Mouse (Mus musculus) ovary, postnatal 14 days (tissue): ENCODE measurements at regions not wholly inside any gene's neighbourhood (a gene's known extent, or its start where the extent isn't known, plus 50 kb on each side); places are given as distances from the start of the nearest gene placed in this dataset.
"Not testable (repeated sequence)": the region's sequence is repeated elsewhere in the genome, so short reads cannot be mapped to it uniquely, and the experiment has no call there.

Experiments used
- DNase-seq: peaks from one replicate; pipeline ENCODE4 v3.0.0; 2022; ENCODE audit warnings: low spot score

DNA sequence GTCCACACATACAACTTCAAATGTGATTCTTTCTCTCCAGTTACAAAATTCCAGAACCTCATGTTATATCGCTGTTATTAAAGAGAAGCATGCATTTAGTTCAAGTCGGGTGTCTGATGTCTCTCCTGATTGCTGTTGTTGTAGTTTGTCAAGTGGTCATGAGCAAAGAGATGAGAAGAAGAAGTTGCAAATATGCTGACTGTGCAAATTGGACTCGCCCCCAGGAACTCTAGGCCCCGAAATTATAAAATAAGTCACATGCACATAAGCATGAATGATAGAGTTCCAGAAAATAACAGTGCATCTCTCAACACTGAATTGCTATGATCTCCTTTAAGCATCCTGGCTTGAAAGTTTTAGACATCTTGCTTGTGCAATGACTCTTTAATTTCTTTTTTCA, 53.3 kb downstream of the Kif2b start:
- no peak for DNase-seq

DNA sequence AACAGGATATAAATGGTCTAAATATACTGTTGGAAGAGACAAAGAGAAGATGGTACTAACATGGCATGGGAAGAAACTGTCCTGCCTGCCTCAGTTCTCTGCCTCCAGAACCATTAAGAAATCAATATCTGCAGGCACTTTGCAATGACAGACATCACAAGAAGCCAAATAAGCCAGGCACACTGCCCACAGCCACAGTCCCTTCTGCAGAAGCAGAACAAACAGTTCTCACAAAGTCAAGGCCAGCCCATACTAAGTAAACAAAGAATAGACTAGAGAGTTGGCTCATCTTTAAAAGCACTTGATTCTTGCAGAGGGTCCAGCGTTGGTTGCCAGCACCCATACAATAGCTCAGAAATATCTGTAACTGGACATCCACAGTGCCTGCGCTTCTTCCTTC, 98.1 kb downstream of the Kif2b start:
- DNase-seq, result no peak

DNA sequence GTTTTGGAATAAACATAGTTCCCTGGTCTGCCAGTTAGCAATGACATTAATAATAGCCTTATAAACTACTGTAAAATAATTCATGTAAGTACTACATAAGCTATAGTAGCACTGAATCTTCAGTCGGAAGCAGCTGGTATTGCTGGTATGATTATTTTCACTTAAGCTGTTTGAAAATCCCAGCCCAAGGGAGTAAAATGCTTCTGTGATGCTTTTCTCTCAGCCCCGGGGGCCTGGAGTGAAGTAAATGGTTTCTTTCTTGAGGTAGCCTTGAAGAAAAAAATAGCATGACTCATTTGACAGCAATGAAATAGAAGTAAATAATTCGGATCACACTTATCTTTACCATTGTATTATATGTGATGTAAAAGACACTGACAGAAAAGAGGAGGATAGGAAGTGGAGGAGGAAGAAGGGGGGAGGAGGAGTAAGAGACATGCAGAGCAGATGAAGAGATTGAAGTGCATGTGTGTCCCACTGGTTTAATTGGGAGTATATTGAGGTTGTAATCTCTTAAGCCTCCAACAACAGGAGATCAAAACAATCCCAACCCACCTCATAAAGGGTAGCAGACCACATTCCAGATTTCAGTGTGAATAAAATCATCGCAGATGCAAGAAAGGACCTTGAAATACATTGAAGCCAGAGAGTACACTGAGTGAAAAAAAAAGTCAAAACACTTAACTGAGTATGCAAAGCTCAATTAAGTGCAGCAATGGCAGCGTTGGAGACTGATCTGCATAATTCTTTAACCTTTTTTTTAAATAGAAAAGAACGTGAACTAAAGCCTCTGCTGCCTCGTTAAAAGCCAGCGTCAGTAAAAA, 113.6 kb downstream of the Kif2b start:
- DNase-seq, result no peak

DNA sequence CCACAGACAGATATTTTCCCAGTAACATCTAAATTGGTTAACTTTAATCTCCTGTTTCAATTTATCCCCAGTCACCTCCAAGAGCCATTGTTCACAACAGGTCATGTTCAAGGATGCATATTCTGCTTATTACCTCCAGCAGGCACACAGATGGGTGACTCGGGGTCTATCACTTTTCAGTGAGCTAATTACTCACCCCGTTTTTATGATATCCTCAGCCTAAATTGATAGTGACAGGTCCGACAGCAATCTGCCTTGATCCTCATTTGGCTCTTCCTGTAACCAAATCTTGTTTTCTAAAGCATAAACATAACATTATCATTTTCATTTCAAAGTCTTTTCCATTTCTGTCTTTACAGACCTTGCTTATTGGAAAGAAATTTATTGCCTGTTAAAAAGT, 115.4 kb downstream of the Kif2b start:
- no peak for DNase-seq

DNA sequence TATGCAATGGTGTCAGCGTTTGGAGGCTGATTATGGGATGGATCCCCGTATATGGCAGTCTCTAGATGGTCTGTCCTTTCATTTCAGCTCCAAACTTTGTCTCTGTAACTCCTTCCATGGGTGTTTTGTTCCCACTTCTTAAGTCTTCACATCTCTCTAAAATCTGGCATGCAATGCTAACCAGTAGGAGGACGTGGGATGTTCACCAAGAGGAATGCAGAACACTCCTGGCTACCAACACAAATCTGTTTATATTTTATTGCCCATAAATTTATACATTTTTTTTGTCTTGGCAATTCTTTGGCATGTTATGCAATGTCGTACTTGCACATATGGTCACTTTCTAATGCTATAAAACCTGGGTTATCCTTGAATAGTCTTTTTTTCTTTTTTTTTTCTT, 135.0 kb downstream of the Kif2b start:
- no peak for DNase-seq

DNA sequence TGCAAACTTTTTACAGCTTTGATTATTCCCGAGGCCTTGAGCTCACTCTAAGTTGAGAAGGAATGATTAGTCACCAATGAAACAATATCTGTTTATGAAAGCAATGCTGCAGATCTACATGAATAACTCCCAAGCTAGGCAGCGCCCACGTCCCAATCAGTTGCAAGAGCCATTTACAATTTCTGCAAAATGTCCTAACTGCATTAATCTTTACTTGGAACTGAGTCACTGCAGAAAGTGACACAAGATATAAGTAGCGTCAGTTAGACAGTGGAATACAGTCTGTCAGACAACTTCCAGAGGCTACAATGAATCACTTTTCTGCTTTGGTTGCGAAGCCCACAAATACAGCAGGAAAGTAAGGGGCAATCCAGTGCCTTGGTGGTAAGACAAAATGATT, 145.2 kb downstream of the Kif2b start:
- no peak for DNase-seq

DNA sequence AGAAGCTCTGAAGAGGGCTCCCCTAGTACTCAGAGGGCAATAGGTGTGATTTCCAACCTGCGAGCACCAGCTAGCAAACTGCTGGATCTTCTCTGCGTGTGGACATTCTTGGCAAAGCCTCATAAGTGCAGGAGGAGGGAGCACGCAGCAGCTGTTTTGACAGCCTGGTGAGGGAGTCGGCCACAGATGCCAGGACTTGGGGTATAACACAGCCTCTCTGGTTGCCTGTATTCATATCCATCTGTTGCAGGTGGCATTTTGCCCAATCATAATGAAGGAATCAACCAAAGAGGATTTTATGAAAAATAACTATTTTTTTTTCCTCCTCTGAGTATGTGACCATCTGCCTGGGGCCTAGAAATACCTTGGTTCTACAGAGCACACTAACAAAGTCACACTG, 150.6 kb downstream of the Kif2b start:
- DNase-seq, result no peak

DNA sequence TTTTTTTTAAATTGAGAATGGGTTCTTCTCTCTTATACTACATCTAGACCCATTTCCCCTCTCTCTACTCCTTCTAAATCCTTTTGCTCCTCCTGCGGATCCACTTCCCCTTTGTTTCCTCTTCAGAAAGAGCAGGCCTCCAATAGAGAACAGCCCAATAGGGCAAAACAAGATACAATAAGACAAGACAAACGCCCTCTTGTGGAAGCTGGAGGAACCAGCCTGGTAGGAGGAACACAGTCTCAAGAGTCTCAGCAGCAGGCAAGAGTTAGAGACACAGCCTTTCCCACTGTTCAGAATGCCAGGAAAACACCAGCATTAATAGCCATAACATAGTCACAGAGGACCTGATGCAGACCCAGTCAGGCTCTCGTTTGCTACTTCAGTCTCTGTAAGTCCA, 190.2 kb downstream of the Kif2b start:
- DNase-seq, result no peak

DNA sequence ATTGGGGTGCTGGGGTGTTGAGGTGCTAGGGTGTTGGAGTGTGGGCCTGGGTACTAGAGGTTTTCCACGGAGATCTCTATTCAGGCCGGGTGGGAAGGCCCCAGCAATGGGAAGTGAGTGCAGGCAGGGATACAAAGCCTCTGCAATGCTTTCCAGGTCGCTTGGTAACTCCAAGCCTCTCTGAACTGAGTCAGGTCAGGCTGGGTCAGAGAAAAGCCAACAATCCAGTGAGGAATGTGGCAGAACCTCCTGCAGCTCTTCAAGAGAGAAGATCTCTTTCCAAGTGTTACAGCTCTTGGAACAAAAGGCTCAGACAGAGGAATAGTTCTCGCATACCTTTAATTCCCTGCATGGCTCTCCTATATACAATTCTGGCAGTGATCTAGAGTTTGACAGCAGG, 220.3 kb downstream of the Kif2b start:
- no peak for DNase-seq

DNA sequence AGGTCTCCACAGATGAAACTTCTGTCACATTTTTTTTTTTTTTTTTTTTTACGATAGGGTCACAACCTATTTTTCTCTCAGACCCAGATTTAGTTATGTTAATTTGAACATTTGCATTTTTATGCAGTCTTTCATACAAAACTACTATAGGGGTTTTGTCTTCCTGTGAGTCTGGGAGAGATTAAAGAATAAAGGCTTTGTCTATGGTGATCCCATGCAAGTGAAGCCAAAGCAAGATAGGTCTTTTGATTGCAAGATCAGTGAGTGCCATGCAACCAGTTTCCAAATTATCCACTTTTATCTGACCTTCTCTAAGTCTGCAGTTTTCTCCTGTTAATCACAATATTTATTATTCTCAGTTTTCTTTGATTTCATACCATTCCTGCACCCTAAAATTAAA, 234.7 kb downstream of the Kif2b start:
- no peak for DNase-seq

DNA sequence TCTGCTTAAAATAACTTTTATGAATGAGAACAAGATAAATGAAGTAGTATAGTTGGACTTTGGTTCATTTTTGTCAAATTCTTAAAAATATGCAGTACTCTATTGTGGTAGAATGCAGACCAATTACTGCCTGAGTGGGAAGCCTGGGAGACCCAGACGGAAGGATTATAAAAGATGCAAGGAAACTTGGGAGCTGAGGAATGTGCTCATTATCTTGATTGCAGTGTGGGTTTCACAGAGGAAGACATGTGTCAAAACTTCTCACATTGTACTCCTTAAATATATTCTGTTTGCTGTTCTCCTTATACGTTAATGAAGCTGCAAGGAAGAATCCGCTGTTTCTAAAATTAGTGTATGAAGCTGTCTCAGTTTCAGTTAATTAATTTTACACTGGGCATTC, 244.3 kb downstream of the Kif2b start:
- DNase-seq, result no peak

DNA sequence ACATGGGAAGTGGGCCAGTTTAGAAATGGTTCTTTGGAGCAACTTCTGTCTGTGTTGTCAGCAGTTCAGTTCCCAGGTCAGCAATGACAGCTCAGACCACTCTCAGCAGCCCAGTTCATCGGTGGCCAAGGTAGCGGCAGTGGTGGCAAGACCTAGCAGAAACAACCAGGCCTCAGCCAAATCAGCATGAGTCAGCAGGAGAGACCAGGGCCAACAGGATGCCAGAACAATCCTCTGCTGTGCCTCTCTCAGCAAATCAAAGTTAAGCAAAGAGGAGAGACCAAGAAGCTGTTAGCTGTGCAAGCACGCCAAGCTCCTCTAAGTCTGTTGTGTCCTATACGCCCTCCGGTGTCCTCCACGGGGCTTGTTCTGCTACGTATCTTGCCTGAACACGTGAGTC, 249.8 kb downstream of the Kif2b start:
- no peak for DNase-seq

DNA sequence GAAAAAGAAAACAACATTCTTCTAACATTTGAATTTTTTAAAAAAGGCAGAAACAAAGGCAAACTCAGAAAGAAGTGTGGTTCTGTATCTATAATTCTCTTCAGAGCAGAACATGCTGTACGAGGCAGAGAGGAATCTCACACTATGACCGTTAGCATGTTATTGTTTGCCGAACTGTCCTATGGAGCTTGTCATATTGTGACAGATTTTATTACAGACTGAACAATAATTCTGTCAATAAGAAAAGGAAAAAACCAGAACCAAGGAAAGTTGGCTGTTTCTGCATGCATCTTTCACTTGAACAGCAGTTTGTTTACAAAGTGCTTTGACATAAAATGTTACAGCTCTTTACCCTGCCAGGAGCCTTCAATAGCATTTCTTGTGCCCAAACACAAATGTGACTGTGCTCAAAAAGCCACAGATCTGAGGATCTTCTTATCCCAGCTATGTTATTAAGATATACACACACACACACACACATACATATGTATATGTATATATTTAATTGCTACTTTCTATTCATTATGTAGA, 267.1 kb downstream of the Kif2b start:
- DNase-seq, result no peak

DNA sequence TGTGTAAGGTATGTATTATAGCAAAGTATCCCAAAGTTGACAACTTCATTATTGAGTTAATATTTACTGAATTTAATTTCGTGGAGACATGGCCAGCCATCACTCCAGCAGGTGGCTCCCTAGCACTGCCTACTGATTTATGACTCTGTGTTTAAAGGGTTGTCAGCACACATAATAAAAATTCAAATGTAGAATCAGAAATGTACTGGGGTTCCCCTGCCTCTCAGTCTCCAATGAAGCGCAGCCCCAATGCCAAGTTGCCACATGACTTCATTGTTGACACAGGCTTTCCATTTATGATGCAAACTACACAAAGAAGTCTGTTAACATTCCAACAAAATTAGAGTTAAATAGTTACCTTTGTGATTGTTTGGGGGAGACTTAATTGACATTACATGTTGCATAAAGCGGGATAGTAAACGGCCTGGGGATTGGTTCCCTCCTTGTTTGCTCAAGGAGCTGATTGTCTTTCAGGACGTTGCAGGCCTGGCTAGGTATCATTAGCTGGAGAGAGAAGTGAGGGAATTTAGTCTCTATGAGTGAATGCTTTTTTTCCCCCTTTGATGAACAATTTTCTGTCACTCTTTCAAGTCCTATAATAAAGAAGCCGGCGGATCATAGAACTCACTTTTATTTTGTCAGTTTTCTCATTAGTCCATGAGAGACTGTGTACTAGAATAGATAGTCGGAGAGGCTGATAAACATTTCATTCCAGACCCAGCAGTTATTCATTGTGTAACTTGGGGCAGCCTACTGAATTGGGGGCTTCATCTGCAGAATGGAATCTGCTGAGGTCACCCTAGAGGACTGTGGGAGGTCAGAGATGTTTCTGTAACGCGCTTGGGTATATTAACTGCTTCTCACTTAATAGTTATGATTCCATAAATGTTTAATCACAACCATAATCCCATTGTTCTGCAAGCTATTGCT, 287.9 kb downstream of the Kif2b start:
- peak; percentile 1 for DNase-seq

DNA sequence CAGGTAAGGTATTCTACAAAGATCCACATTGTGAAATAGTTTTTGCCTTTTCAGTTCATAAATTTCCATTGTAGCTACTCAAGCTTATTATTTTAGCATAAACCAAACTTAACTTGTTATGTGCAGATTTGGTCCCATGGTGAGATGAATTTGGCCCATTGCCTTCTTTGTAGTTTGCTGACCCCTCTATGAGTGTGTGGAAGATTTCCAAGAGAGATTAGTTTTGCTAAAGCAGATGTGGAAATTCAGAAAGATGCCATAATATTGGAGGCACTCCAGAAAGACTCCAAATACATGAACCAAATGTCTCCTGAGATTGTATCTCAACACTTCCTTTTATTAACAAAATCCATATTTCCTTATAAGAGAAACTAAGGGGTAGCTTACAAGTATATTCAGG, 291.0 kb downstream of the Kif2b start:
- DNase-seq, result no peak

DNA sequence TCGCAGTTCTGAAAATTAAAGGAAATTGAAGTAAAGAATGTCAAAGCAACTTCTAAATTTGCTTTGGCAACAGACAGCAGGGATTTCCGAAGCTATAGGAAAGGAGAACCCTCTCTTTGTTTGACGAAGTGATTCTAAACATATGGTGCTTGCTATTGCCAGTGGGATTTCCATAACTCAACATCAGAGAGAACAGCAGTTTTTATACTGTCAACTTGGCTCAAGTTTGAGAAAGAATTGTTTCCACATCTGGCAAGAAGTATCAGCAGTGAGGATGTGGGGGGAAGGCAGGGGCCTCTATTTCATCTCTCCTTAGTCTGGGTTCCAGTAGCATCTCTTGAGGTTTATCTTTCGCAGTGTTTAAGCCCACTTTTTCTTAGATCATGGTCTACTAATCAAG, 315.1 kb downstream of the Kif2b start:
- no peak for DNase-seq

DNA sequence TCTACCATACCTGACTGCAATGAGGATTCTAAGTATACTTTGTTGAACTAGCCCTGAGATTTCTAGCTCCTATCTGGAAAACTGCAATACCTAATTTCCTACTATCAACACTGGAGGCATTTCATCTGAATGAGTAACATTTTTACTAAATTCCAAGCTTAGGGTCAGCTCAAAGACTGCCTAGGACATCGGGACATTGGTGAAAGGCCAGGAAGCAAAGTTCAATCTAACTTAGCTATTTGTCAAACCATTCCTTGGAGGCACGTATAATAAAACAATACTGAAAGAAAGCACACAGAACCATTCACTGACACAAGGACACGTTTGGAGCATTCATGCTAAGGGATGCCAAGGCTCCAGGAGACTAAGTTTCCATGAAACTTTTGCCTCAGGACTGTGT, 335.3 kb downstream of the Kif2b start:
- DNase-seq, result not testable (repeated sequence)

DNA sequence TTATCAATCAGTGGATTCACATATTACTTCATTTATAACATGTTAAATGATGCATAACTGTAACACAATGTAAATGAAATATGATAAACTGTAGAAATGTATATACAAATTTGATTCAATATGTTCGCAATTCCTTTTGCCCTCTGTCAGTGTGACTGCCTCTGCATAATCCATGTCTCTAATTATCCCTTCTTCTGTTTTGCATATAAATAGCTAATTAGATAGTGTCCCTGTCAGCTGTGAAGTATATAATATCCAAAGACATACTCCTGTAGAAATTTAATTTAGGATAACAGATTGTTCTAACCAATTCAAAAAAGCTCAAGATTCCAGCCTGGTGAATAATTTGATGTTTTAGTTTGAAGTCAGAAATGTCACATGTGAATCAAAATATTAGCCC, 361.2 kb downstream of the Kif2b start:
- no peak for DNase-seq

DNA sequence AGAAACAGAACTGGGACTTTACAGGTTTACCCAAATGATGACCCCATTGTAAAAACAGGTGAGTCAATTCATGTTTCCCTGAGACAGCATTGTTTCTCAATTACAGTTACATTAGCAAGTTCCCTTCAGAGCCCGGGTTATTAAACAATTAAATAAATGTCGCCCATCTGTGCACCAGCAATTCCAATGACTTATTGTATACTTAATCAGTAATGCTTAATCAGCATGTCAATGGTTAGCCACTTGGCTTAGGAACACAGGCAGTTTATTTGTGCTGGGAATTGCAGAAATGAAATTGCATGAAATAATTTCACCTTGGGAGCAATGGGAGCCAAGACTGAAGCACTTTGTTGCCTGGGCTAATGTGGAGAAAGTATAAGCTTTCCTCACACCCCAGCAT, 364.3 kb downstream of the Kif2b start:
- no peak for DNase-seq

DNA sequence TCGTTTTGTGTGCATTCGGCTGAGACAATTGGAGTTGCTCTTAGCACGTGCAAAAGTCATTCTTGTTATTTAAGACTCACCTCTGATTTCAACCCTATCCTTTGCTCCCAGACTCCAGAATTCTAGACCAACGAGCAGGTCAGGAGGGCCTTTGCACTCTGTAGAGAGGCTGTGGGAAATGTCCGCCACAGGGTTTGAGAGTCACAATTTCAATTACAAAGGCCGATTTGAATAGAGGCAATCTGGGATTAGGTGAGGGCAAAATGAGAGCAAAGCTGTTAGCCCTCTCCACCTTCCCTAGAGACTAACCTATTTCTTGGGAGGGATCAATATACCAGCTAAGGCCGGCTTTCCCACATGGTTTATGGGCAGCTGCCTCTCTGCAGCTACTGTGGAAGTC, 370.9 kb downstream of the Kif2b start:
- no peak for DNase-seq

DNA sequence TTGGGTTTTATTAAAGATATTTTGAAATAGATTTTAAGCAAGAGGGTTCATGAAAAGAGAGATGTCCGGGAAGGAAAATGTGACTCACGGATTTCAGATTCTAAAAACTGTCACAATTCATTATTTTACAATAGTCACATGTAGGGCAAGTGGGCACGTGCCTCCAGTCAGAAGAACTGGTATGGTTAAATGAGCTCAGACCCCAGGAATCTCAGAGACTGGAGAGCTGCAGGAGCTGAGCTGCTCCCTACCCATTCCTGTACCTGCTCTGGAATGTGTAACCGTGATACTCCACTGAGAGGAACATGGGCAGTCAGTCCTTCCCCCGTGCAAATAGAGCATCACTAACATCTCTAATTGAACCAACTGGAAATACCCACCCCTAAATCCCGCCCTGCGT, 372.9 kb downstream of the Kif2b start:
- no peak for DNase-seq

DNA sequence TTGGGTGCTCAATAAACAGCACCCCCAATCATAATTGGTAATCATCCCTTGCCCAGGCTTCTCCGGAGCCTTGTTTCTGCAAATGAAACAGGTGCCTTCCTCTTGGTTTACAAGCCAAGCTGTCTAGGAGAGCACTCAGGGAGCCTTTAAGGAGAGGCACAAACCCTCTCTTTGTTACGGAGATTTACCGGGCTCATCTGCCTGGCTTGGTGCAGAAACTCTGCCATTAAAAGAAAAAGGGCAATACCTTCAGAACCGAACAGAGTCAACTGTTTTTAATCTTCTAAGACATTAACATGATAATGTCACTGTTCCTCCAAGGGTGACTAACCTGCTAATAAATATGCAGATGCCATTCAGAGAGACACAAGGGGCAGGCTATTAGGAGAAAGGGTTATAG, 380.5 kb downstream of the Kif2b start:
- DNase-seq, result no peak

DNA sequence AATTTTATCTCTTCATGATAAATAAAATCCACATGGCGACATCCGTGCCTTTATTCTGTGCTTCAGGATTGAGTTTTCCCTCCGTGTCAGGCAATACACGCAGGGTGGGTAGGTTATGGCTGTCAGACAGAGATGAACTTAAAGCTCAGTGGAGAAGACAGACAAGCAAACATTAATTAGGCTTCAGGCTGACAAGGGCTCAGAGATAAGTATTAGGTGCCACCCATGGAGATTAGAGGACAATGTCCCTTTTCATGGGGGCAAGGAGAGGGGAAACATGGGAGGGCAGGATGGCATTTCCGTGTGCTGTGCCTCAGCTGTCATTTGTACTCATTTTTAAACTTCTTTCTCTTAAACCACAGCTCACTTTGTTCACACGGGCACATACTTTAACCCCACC, 381.0 kb downstream of the Kif2b start:
- DNase-seq, result no peak
